Mouse (Mus musculus) ES-E14 (cell line): ENCODE data around the gene Gal3st1.

Experiments used
- CHD2 ChIP-seq: IDR thresholded peaks from 2 replicates; pipeline ENCODE4 v1.6.1; 2014; ENCODE audit warnings: mild to moderate bottlenecking, low read depth, low read length, inconsistent platforms
- HCFC1 ChIP-seq: IDR thresholded peaks from 2 replicates; pipeline ENCODE4 v1.6.1; 2012; ENCODE audit warnings: low read length, inconsistent platforms, borderline replicate concordance; ENCODE audit not compliant: insufficient read depth
- MAFK ChIP-seq: IDR thresholded peaks from 2 replicates; pipeline ENCODE4 v1.6.1; 2014; ENCODE audit warnings: mild to moderate bottlenecking, low read depth, low read length, inconsistent platforms; ENCODE audit not compliant: insufficient read depth
- ZC3H11A ChIP-seq: IDR thresholded peaks from 2 replicates; pipeline ENCODE4 v1.6.1; 2012; ENCODE audit warnings: low read depth, mild to moderate bottlenecking, inconsistent platforms, low read length, borderline replicate concordance
- ZNF384 ChIP-seq: IDR thresholded peaks from 2 replicates; pipeline ENCODE4 v1.6.1; 2012; ENCODE audit warnings: low read depth, low read length, inconsistent platforms

DNA sequence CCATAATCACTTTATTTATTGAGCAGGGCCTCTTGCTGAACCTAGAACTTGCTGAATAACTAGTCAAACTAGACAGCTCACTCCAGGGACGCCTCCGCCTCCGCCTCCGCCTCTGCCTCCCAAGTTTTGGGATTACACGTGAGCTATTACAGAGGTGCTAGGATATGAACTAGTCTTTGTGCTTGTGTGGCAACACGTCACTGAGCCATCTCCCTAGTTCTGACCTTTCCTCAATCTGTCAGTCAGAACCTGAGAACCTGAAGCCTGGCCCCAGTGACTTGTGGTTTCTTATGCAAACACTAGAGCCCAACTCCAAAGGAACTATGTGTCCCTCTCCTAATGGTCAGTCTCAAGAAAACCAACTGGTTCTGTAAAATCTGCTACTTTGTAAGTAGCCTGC is 52.5 kb downstream of the Gal3st1 start:
- no peak for TF ChIP-seq ZNF384
- no peak for TF ChIP-seq CHD2
- no peak for TF ChIP-seq MAFK
- TF ChIP-seq HCFC1 = no peak
- no peak for TF ChIP-seq ZC3H11A
